Mouse (Mus musculus) MEL (cell line): ENCODE results near the gene Tmem28. TPM values are rescaled to one million over a fixed set of nuclear protein-coding genes. Genes with fewer than 3 reads are reported as not detected.
A peak's percentile ranks its signal among the peaks of the same experiment; 100 is the strongest.

Source experiments
- DNase-seq: peaks from one replicate; pipeline ENCODE4 v3.0.0; 2011; ENCODE audit warnings: low read depth, low spot score
- H3K27ac ChIP-seq: 2 replicates; pipeline ENCODE4 v1.5.1; 2012; ENCODE audit warnings: low read depth, mild to moderate bottlenecking, control low read depth, low read length, moderate library complexity; ENCODE audit not compliant: control insufficient read depth
- H3K27me3 ChIP-seq, 2 experiments: fragments of 150-350 bp in 1 of 2; sonication (generic) in 1 of 2; 2 replicates each; pipeline ENCODE4 v1.6.1; 2012; ENCODE audit warnings: low read length in 2 of 2, mild to moderate bottlenecking in 2 of 2, improper control_type of control experiment in 1 of 2, moderate library complexity in 1 of 2; ENCODE audit not compliant: insufficient read depth in 2 of 2, control insufficient read depth in 1 of 2
- H3K36me3 ChIP-seq, 2 experiments: 2 replicates each; pipeline ENCODE4 v1.6.1; 2012 to 2014; ENCODE audit warnings: low read length in 2 of 2, improper control_type of control experiment in 1 of 2, inconsistent platforms in 1 of 2, mild to moderate bottlenecking in 1 of 2; ENCODE audit not compliant: insufficient read depth in 2 of 2, control insufficient read depth in 1 of 2
- H3K4me1 ChIP-seq, 2 experiments: fragments of 150-350 bp in 1 of 2; sonication (generic) in 1 of 2; 2 replicates each; pipeline ENCODE4 v1.6.1; 2012; ENCODE audit warnings: low read length in 2 of 2, improper control_type of control experiment in 1 of 2, mild to moderate bottlenecking in 1 of 2; ENCODE audit not compliant: insufficient read depth in 2 of 2, control insufficient read depth in 1 of 2
- H3K4me3 ChIP-seq, 2 experiments: fragments of 150-350 bp in 1 of 2; sonication (generic) in 1 of 2; 2 replicates each; pipeline ENCODE4 v1.5.1; 2012; ENCODE audit warnings: low read depth in 2 of 2, low read length in 2 of 2, mild to moderate bottlenecking in 2 of 2, moderate library complexity in 2 of 2, control low read depth in 1 of 2, improper control_type of control experiment in 1 of 2; ENCODE audit not compliant: control insufficient read depth in 1 of 2, insufficient read depth in 1 of 2
- H3K79me2 ChIP-seq: 2 replicates; pipeline ENCODE4 v1.6.1; 2012; ENCODE audit warnings: mild to moderate bottlenecking, low read length, moderate library complexity; ENCODE audit not compliant: control insufficient read depth, poor library complexity, insufficient read depth
- H3K9ac ChIP-seq: 2 replicates; pipeline ENCODE4 v1.6.1; 2012; ENCODE audit warnings: low read depth, mild to moderate bottlenecking, control low read depth, low read length, moderate library complexity; ENCODE audit not compliant: control insufficient read depth, poor library complexity, severe bottlenecking
- H3K9me3 ChIP-seq: fragments of 150-350 bp; sonication (generic); replicated peaks from 2 replicates; pipeline ENCODE4 v1.6.1; 2012; ENCODE audit warnings: mild to moderate bottlenecking, low read length, improper control_type of control experiment, moderate library complexity; ENCODE audit not compliant: insufficient read depth
- CHD1 ChIP-seq: IDR thresholded peaks from 2 replicates; pipeline ENCODE4 v1.6.1; 2012; ENCODE audit warnings: low read depth, mild to moderate bottlenecking, inconsistent platforms, low read length, improper control_type of control experiment
- CHD2 ChIP-seq: IDR thresholded peaks from 2 replicates; pipeline ENCODE4 v1.6.1; 2011; ENCODE audit warnings: low read length, improper control_type of control experiment
- CTCF ChIP-seq, 3 experiments: IDR thresholded peaks in 2 of 3; conservative IDR thresholded peaks in 1 of 3; 2 replicates each; pipeline ENCODE4 v1.5.1; 2011 to 2012; ENCODE audit warnings: low read length in 3 of 3, low read depth in 2 of 3, mild to moderate bottlenecking in 2 of 3, improper control_type of control experiment in 1 of 3, inconsistent platforms in 1 of 3, mixed read lengths in 1 of 3, moderate library complexity in 1 of 3; ENCODE audit not compliant: control insufficient read depth in 1 of 3, insufficient read depth in 1 of 3, poor library complexity in 1 of 3, severe bottlenecking in 1 of 3
- E2F4 ChIP-seq: IDR thresholded peaks from 2 replicates; pipeline ENCODE4 v1.6.1; 2011; ENCODE audit warnings: low read depth, low read length, improper control_type of control experiment, borderline replicate concordance
- ELF1 ChIP-seq: IDR thresholded peaks from 2 replicates; pipeline ENCODE4 v1.6.1; 2014; ENCODE audit warnings: low read depth, mild to moderate bottlenecking, inconsistent platforms, low read length, improper control_type of control experiment, moderate library complexity
- ETS1 ChIP-seq: IDR thresholded peaks from 2 replicates; pipeline ENCODE4 v1.6.1; 2012; ENCODE audit warnings: low read depth, mild to moderate bottlenecking, inconsistent platforms, low read length, improper control_type of control experiment, moderate library complexity
- HCFC1 ChIP-seq: IDR thresholded peaks from 2 replicates; pipeline ENCODE4 v1.6.1; 2012; ENCODE audit warnings: low read depth, mild to moderate bottlenecking, inconsistent platforms, low read length, improper control_type of control experiment, moderate library complexity
- MAX ChIP-seq: IDR thresholded peaks from 2 replicates; pipeline ENCODE4 v1.6.1; 2011; ENCODE audit warnings: low read length, improper control_type of control experiment
- MEF2A ChIP-seq: IDR thresholded peaks from 2 replicates; pipeline ENCODE4 v1.6.1; 2014; ENCODE audit warnings: low read depth, mild to moderate bottlenecking, inconsistent platforms, low read length, improper control_type of control experiment; ENCODE audit not compliant: poor library complexity, insufficient replicate concordance, severe bottlenecking; ENCODE audit errors: extremely low read depth
- MYC ChIP-seq: IDR thresholded peaks from 2 replicates; pipeline ENCODE4 v1.6.1; 2011; ENCODE audit warnings: low read depth, mild to moderate bottlenecking, low read length, improper control_type of control experiment, moderate library complexity
- NRF1 ChIP-seq: IDR thresholded peaks from 2 replicates; pipeline ENCODE4 v1.6.1; 2014; ENCODE audit warnings: low read depth, mild to moderate bottlenecking, inconsistent platforms, low read length, improper control_type of control experiment, moderate library complexity; ENCODE audit not compliant: poor library complexity, insufficient read depth, severe bottlenecking
- POLR2A ChIP-seq, 2 experiments: IDR thresholded peaks; 2 replicates each; pipeline ENCODE4 v1.6.1; 2011 to 2012; ENCODE audit warnings: low read length in 2 of 2, mild to moderate bottlenecking in 2 of 2, control low read depth in 1 of 2, improper control_type of control experiment in 1 of 2, low read depth in 1 of 2, moderate library complexity in 1 of 2; ENCODE audit not compliant: control insufficient read depth in 1 of 2, insufficient read depth in 1 of 2, poor library complexity in 1 of 2
- RAD21 ChIP-seq: IDR thresholded peaks from 2 replicates; pipeline ENCODE4 v1.6.1; 2011; ENCODE audit warnings: mild to moderate bottlenecking, low read depth, low read length, improper control_type of control experiment
- SMC3 ChIP-seq: IDR thresholded peaks from 2 replicates; pipeline ENCODE4 v1.6.1; 2011; ENCODE audit warnings: low read depth, low read length, improper control_type of control experiment
- TCF12 ChIP-seq: IDR thresholded peaks from 2 replicates; pipeline ENCODE4 v1.6.1; 2014; ENCODE audit warnings: low read depth, mild to moderate bottlenecking, inconsistent platforms, low read length, improper control_type of control experiment, moderate library complexity
- ZC3H11A ChIP-seq: IDR thresholded peaks from 2 replicates; pipeline ENCODE4 v1.6.1; 2012; ENCODE audit warnings: low read depth, mild to moderate bottlenecking, inconsistent platforms, low read length, improper control_type of control experiment
- ZMIZ1 ChIP-seq: IDR thresholded peaks from 2 replicates; pipeline ENCODE4 v1.6.1; 2012; ENCODE audit warnings: low read depth, mild to moderate bottlenecking, inconsistent platforms, low read length, improper control_type of control experiment, moderate library complexity
- polyA plus RNA-seq, 2 experiments: library from polyadenylated mRNA; stranded (reverse) in 1 of 2; unstranded in 1 of 2; fragments of >175 nt in 1 of 2; fragments of >200 nt in 1 of 2; gene quantifications; 2 replicates each; pipeline versions ENCODE4 v1.2.1 to v1.2.4; 2012; ENCODE audit warnings: low replicate concordance in 2 of 2, low read depth in 1 of 2; ENCODE audit not compliant: insufficient read length in 2 of 2, insufficient read depth in 1 of 2, missing spikeins in 1 of 2
- total RNA-seq: library from RNA; depleted of rRNA; stranded (reverse); fragments of 300-350 nt; gene quantifications from 2 replicates; pipeline ENCODE4 v1.2.3, GENCODE M21; 2012

Tmem28 gene
- total and polyA plus RNA-seq, 3 experiments: not detected

DNA sequence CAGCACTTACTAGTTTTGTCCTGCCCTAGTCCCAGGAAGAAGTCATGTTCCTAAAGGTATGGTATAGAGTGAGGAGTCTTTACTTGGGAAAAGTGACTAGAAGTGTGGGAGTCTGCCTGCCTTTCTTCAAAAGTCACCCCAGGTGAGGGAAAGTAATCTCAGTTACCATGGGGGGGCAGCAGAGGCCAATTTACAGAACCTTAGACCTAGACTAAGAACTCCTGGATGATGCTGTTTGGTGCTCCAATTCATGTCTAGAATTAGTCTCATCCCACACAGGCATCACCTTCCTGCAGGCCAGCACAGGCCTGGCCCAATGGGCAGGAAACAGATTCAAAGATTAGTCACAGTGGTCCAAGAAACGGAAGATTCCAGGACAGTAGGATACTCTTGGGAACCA lies 12.4 kb upstream of the Tmem28 start:
- Histone ChIP-seq H3K4me3 (no peak overlapping the region), H3K79me2 (no peaks in the 10 kb centered on the region), H3K27ac (no peak overlapping the region), H3K9ac (no peak overlapping the region), H3K36me3 (no peaks in the 10 kb centered on the region), H3K4me1 (no peaks in the 10 kb centered on the region), H3K27me3 (no peaks in the 10 kb centered on the region), H3K9me3 (no peaks in the 10 kb centered on the region)
- peak; percentile 9 for DNase-seq
- TF ChIP-seq E2F4 (no peak), MEF2A (no peak), SMC3 (peak; percentile 45), RAD21 (peak; percentile 52), ELF1 (no peak), CTCF (IDR thresholded peaks at IDR 0.05 in 2 of 3, conservative IDR thresholded peaks at IDR 0.05 in 1 of 3; ENCODE audit: control insufficient read depth in 1 of 3, insufficient read depth in 1 of 3, low read depth in 2 of 3, low read length in 3 of 3, poor library complexity in 1 of 3, severe bottlenecking in 1 of 3) (peak in 2 of 3 experiments; percentile 12 to 48; a peak in 2 of 6 replicates), NRF1 (no peak), ZC3H11A (peak; percentile 29; the same call in 1 of the 2 replicates), TCF12 (no peak)

GRCm38 (mm10) chrX:99819395-99819935 lies 1.4 kb upstream of the Tmem28 start:
- no peak overlapping the region for H3K4me3 ChIP-seq
- no peaks in the 10 kb centered on the region for H3K36me3 ChIP-seq
- no peaks in the 10 kb centered on the region for H3K27me3 ChIP-seq
- DNase-seq: peak; percentile 20
- no peaks in the 10 kb centered on the region for H3K79me2 ChIP-seq
- H3K9ac ChIP-seq: no peak overlapping the region
- H3K27ac ChIP-seq: no peak overlapping the region
- no peaks in the 10 kb centered on the region for H3K9me3 ChIP-seq
- TF ChIP-seq HCFC1 (no peak), ZC3H11A (no peak), POLR2A (IDR thresholded peaks at IDR 0.05; ENCODE audit: control insufficient read depth in 1 of 2, insufficient read depth in 1 of 2, low read depth in 1 of 2, low read length in 2 of 2, poor library complexity in 1 of 2) (no peak), SMC3 (no peak), CHD2 (no peak), RAD21 (no peak), MAX (no peak), MYC (no peak), NRF1 (no peak), CHD1 (no peak), ETS1 (no peak), ZMIZ1 (no peak), TCF12 (no peak)
- TF ChIP-seq, all 39 proteins: peak for 0
- no peaks in the 10 kb centered on the region for H3K4me1 ChIP-seq
